Mouse (Mus musculus) ES-E14 (cell line): ENCODE data around the gene Ston2. TPM values are rescaled to one million over a fixed set of nuclear protein-coding genes. Genes with fewer than 3 reads are reported as not detected.

Experiments used
- DNase-seq: peaks from one replicate; pipeline ENCODE4 v3.0.0-alpha.2; 2013; ENCODE audit warnings: low read depth, low spot score
- H3K27ac ChIP-seq: 2 replicates; pipeline ENCODE4 v1.5.1; 2012; ENCODE audit warnings: low read depth, mild to moderate bottlenecking, low read length, moderate library complexity, mixed read lengths; ENCODE audit not compliant: poor library complexity, insufficient read depth, severe bottlenecking
- H3K36me3 ChIP-seq: 2 replicates; pipeline ENCODE4 v1.6.1; 2012; ENCODE audit warnings: mild to moderate bottlenecking, low read length, moderate library complexity, mixed read lengths; ENCODE audit not compliant: control insufficient read depth, poor library complexity, insufficient read depth, severe bottlenecking
- H3K4me1 ChIP-seq, 2 experiments: fragments of 150-350 bp in 1 of 2; sonication (generic) in 1 of 2; 2 replicates each; pipeline ENCODE4 v1.6.1; 2012; ENCODE audit warnings: low read length in 2 of 2, mild to moderate bottlenecking in 1 of 2, mixed read lengths in 1 of 2; ENCODE audit not compliant: control insufficient read depth in 2 of 2, insufficient read depth in 2 of 2, poor library complexity in 1 of 2
- H3K4me3 ChIP-seq, 2 experiments: fragments of 150-350 bp in 1 of 2; sonication (generic) in 1 of 2; 2 replicates each; pipeline ENCODE4 v1.5.1; 2012; ENCODE audit warnings: low read length in 2 of 2, low read depth in 1 of 2, mild to moderate bottlenecking in 1 of 2, mixed read lengths in 1 of 2; ENCODE audit not compliant: insufficient read depth in 1 of 2, poor library complexity in 1 of 2, severe bottlenecking in 1 of 2
- H3K9ac ChIP-seq: 2 replicates; pipeline ENCODE4 v1.6.1; 2012; ENCODE audit warnings: low read depth, mild to moderate bottlenecking, low read length, mixed read lengths; ENCODE audit not compliant: poor library complexity, insufficient read depth, severe bottlenecking
- H3K9me3 ChIP-seq: fragments of 150-350 bp; sonication (generic); 2 replicates; pipeline ENCODE4 v1.6.1; 2012; ENCODE audit warnings: low read depth, mild to moderate bottlenecking, low read length; ENCODE audit not compliant: control insufficient read depth, insufficient read depth
- CHD2 ChIP-seq: IDR thresholded peaks from 2 replicates; pipeline ENCODE4 v1.6.1; 2014; ENCODE audit warnings: mild to moderate bottlenecking, low read depth, low read length, inconsistent platforms
- HCFC1 ChIP-seq: IDR thresholded peaks from 2 replicates; pipeline ENCODE4 v1.6.1; 2012; ENCODE audit warnings: low read length, inconsistent platforms, borderline replicate concordance; ENCODE audit not compliant: insufficient read depth
- MAFK ChIP-seq: IDR thresholded peaks from 2 replicates; pipeline ENCODE4 v1.6.1; 2014; ENCODE audit warnings: mild to moderate bottlenecking, low read depth, low read length, inconsistent platforms; ENCODE audit not compliant: insufficient read depth
- ZC3H11A ChIP-seq: IDR thresholded peaks from 2 replicates; pipeline ENCODE4 v1.6.1; 2012; ENCODE audit warnings: low read depth, mild to moderate bottlenecking, inconsistent platforms, low read length, borderline replicate concordance
- ZNF384 ChIP-seq: IDR thresholded peaks from 2 replicates; pipeline ENCODE4 v1.6.1; 2012; ENCODE audit warnings: low read depth, low read length, inconsistent platforms
- in situ Hi-C, 2 experiments: fragments of 600-800 bp; cut with MboI; formaldehyde crosslinking; loops; one replicate each; pipeline ENCODE4 v1.15.1; 2025; ENCODE audit warnings: low sequenced_read_pairs in 2 of 2, inconsistent platforms in 1 of 2; ENCODE audit not compliant: unreplicated experiment in 2 of 2
- total RNA-seq: library from RNA; depleted of rRNA; stranded (reverse); fragments of 300-350 nt; gene quantifications from 2 replicates; pipeline ENCODE4 v1.2.3, GENCODE M21; 2012

The Ston2 gene
- total RNA-seq, 1 experiment: 11.7 TPM

GRCm38 (mm10) chr12:91820461-91820860 is 32.3 kb upstream of the Ston2 start:
- TF ChIP-seq HCFC1 (no peak), MAFK (no peak), ZC3H11A (no peak), ZNF384 (no peak), CHD2 (no peak)
- H3K9ac ChIP-seq: no peak overlapping the region
- no peak overlapping the region for H3K4me3 ChIP-seq
- peaks cover 10% of the 10 kb centered on the region; the same call in 1 of the 2 replicates for H3K36me3 ChIP-seq
- no peaks in the 10 kb centered on the region for H3K9me3 ChIP-seq
- peaks cover 2 to 6% of the 10 kb centered on the region in 2 experiments; a peak in 1 of 4 replicates for H3K4me1 ChIP-seq
- in situ Hi-C loops: no loop called here
- no peak overlapping the region for H3K27ac ChIP-seq
- no peak for DNase-seq

GRCm38 (mm10) chr12:91818726-91819125 is 30.5 kb upstream of the Ston2 start:
- DNase-seq: no peak
- no peaks in the 10 kb centered on the region for H3K9me3 ChIP-seq
- no peak overlapping the region for H3K27ac ChIP-seq
- H3K4me3 ChIP-seq: no peak overlapping the region
- TF ChIP-seq MAFK: no peak
- no peak for TF ChIP-seq CHD2
- TF ChIP-seq HCFC1: no peak
- TF ChIP-seq ZC3H11A: no peak
- no peak for TF ChIP-seq ZNF384
- peaks cover 0 to 3% of the 10 kb centered on the region in 2 experiments; a peak in 1 of 4 replicates for H3K4me1 ChIP-seq
- no peak overlapping the region for H3K9ac ChIP-seq
- in situ Hi-C loops: no loop called here
- peaks cover 18% of the 10 kb centered on the region; the same call in 1 of the 2 replicates for H3K36me3 ChIP-seq

GRCm38 (mm10) chr12:91815990-91816389 is 27.8 kb upstream of the Ston2 start:
- Histone ChIP-seq H3K4me3 (no peak overlapping the region), H3K9me3 (no peaks in the 10 kb centered on the region), H3K9ac (no peak overlapping the region), H3K27ac (no peak overlapping the region), H3K4me1 (no peaks in the 10 kb centered on the region; a peak in 1 of 4 replicates), H3K36me3 (peaks cover 15% of the 10 kb centered on the region; the same call in 1 of the 2 replicates)
- in situ Hi-C loops: no loop called here
- TF ChIP-seq MAFK: no peak
- no peak for TF ChIP-seq CHD2
- no peak for TF ChIP-seq ZNF384
- TF ChIP-seq ZC3H11A: no peak
- TF ChIP-seq HCFC1: no peak
- peak; percentile 43 for DNase-seq

- no peaks in the 10 kb centered on the region; a peak in 1 of 4 replicates for H3K4me1 ChIP-seq
- DNase-seq: no peak
- peaks cover 15% of the 10 kb centered on the region; the same call in 1 of the 2 replicates for H3K36me3 ChIP-seq
- in situ Hi-C loops: no loop called here
- TF ChIP-seq HCFC1: no peak
- no peak overlapping the region for H3K4me3 ChIP-seq
- no peak overlapping the region for H3K9ac ChIP-seq
- H3K27ac ChIP-seq: no peak overlapping the region
- no peaks in the 10 kb centered on the region for H3K9me3 ChIP-seq
Observed at GRCm38 (mm10) chr12:91815552-91815951, 27.4 kb upstream of the Ston2 start.

- H3K9me3 ChIP-seq: no peaks in the 10 kb centered on the region
- DNase-seq: no peak
- H3K27ac ChIP-seq: no peak overlapping the region
- in situ Hi-C loops: no loop called here
- no peak overlapping the region for H3K4me3 ChIP-seq
- no peak for TF ChIP-seq MAFK
- TF ChIP-seq CHD2: no peak
- H3K9ac ChIP-seq: no peak overlapping the region
- peaks cover 7% of the 10 kb centered on the region; the same call in 1 of the 2 replicates for H3K36me3 ChIP-seq
- H3K4me1 ChIP-seq: no peaks in the 10 kb centered on the region
Observed at GRCm38 (mm10) chr12:91808911-91809310, 20.7 kb upstream of the Ston2 start.
